Mouse (Mus musculus) thymus, adult 2 months (tissue): Measurements from ENCODE around the gene Hist1h2an.

Experiments
- CTCF ChIP-seq: fragments of 200-500 bp; IDR thresholded peaks from 2 replicates; pipeline ENCODE4 v1.5.1; 2012; ENCODE audit warnings: mild to moderate bottlenecking, control low read depth, low read length, moderate library complexity, borderline replicate concordance; ENCODE audit not compliant: control insufficient read depth, poor library complexity, insufficient read depth; ENCODE audit errors: extremely low read depth
- POLR2A ChIP-seq: fragments of 200-500 bp; IDR thresholded peaks from 2 replicates; pipeline ENCODE4 v1.6.1; 2012; ENCODE audit warnings: mild to moderate bottlenecking, low read length, control low read depth, moderate library complexity; ENCODE audit not compliant: control insufficient read depth, poor library complexity, insufficient read depth; ENCODE audit errors: extremely low read depth

DNA sequence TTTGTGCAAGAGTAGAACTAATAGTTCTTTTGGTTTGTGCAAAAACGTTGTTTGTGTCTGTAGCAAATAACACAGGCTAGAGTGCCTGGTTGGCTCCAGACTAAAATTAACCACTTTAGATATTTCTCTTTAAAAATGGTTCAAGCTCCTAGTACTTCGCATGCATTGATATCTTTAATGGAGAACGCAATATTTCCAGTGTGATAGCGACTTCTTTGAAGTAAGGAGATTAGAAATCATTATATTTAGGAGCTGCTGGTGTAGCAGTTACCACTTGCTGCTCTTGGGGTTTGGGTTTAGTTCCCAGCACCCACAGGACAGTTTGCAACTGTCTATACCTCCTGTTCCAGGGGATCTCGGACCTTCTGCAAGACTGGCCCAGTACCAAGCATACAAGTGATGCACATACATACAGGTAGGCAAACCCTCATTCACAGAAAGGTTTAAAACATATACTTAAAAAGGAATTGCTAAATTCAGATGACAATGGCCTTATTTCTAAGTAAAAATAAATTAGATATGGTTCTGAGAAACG is 5.9 kb downstream of the Hist1h2an start:
- TF ChIP-seq CTCF (no peak), POLR2A (no peak)
